Mouse (Mus musculus) E14TG2a.4 (cell line): ENCODE measurements around the gene Utp14a.
A peak's percentile ranks its signal among the peaks of the same experiment; 100 is the strongest.

Experiments
- H3K27me3 ChIP-seq: 2 replicates; pipeline ENCODE4 v1.6.1; 2014; ENCODE audit warnings: low read length, control low read depth; ENCODE audit not compliant: insufficient read depth
- H3K36me3 ChIP-seq: 2 replicates; pipeline ENCODE4 v1.6.1; 2014; ENCODE audit warnings: low read length, control low read depth; ENCODE audit not compliant: insufficient read depth
- H3K4me1 ChIP-seq: replicated peaks from 2 replicates; pipeline ENCODE4 v1.6.1; 2014; ENCODE audit warnings: low read depth, low read length, control low read depth
- H3K4me3 ChIP-seq: replicated peaks from 2 replicates; pipeline ENCODE4 v1.5.1; 2014; ENCODE audit warnings: mild to moderate bottlenecking, low read length
- H3K9me3 ChIP-seq: 2 replicates; pipeline ENCODE4 v1.6.1; 2014; ENCODE audit warnings: low read length, control low read depth
- CTCF ChIP-seq: conservative IDR thresholded peaks from 2 replicates; pipeline ENCODE4 v1.5.1; 2014; ENCODE audit warnings: low read length
- NANOG ChIP-seq: IDR thresholded peaks from 2 replicates; pipeline ENCODE4 v1.6.1; 2014; ENCODE audit warnings: borderline replicate concordance, low read length, mixed read lengths
- POU5F1 ChIP-seq: IDR thresholded peaks from 2 replicates; pipeline ENCODE4 v1.6.1; 2014; ENCODE audit warnings: low read length, borderline replicate concordance

The Utp14a gene

DNA sequence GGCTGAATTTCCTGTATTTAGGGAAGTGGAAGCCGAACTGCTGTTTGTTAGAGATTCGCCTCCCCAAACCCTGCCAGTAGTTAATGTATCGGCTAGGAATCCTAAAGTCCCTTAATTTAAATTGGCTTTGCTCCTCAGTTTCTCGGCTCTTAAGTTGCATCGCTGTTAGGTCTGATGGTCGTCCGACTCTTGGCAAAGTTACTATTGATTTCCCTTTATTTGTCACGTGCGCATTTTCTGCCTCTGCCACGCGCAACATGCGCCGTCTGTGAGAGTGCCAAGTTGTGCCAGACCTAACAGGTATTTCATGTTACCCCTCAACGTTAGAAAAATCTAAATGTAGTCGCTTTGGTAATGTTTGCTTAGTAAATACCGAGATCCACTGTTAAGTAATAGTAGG lies 349 bp downstream of the Utp14a start:
- peaks cover 40% of the 10 kb centered on the region for H3K36me3 ChIP-seq
- peak overlapping the region; percentile 87 for H3K4me3 ChIP-seq
- H3K9me3 ChIP-seq: peaks cover 4% of the 10 kb centered on the region
- H3K27me3 ChIP-seq: no peaks in the 10 kb centered on the region
- peaks cover 16% of the 10 kb centered on the region for H3K4me1 ChIP-seq
- TF ChIP-seq CTCF: no peak
- no peak for TF ChIP-seq NANOG
- TF ChIP-seq POU5F1: no peak

DNA sequence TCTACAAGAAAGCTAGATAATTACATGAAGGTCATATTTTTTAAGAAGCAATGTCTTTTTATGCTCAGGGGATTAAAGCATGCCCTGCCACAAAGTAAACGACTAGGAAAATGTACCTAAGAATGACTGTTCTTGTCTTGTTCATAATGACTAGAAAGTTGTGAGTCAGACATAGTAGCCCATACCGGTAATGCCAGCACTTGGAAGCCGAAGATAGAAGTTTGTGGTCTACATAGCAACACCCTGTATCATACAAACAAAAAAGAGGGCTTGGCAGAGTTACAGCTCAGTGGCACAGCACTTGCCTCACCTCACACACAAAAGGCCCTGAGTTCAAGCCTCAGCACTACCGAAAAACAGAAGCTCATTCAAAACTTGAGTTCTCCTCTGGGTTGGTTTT lies 15.0 kb downstream of the Utp14a start:
- Histone ChIP-seq H3K9me3 (no peaks in the 10 kb centered on the region), H3K36me3 (peaks cover 97% of the 10 kb centered on the region), H3K4me3 (no peak overlapping the region), H3K27me3 (no peaks in the 10 kb centered on the region), H3K4me1 (peaks cover 40% of the 10 kb centered on the region)
- TF ChIP-seq CTCF (no peak), NANOG (no peak)

DNA sequence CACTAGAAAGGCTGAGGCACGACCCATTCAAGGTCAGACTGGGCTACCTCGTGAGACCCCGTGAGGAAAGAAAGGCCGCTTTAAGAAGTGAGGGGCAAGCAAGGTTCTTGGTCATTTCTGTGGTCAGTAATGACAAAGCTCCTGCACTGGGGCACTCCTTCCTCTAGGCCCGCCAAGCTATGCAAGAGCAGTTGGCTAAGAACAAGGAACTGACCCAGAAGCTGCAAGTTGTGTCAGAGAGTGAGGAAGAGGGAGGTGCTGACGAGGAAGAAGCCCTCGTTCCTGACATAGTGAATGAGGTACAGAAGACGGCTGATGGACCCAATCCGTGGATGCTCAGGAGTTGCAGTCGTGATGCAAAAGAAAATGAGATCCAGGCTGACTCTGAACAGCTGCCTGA lies 18.0 kb downstream of the Utp14a start:
- no peak for TF ChIP-seq NANOG
- no peak for TF ChIP-seq POU5F1
- no peak for TF ChIP-seq CTCF
- peaks cover 34% of the 10 kb centered on the region for H3K4me1 ChIP-seq
- H3K4me3 ChIP-seq: no peak overlapping the region
- H3K36me3 ChIP-seq: peaks cover 100% of the 10 kb centered on the region
- H3K9me3 ChIP-seq: no peaks in the 10 kb centered on the region
- H3K27me3 ChIP-seq: no peaks in the 10 kb centered on the region

DNA sequence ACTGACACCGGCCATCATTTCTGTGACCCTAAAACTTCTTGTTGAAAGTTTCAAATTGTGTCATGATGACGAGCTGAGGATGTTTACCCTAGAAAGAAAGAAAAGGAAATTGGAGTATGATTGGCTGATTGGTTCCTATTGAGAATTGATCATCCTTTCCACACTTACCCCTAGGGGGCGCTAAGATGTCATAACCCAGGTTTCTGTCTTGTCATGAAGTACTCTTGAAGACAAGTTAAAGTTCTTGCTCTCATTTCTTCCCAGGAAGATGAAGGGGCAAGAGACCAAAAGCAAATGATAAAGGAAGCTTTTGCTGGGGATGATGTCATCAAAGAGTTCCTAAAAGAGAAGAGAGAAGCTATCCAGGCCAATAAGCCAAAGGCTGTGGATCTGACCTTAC lies 21.4 kb downstream of the Utp14a start:
- no peak for TF ChIP-seq POU5F1
- TF ChIP-seq CTCF: peak; percentile 30
- no peak for TF ChIP-seq NANOG
- Histone ChIP-seq H3K4me1 (peaks cover 20% of the 10 kb centered on the region), H3K36me3 (peaks cover 98% of the 10 kb centered on the region), H3K4me3 (no peak overlapping the region), H3K27me3 (no peaks in the 10 kb centered on the region), H3K9me3 (no peaks in the 10 kb centered on the region)

DNA sequence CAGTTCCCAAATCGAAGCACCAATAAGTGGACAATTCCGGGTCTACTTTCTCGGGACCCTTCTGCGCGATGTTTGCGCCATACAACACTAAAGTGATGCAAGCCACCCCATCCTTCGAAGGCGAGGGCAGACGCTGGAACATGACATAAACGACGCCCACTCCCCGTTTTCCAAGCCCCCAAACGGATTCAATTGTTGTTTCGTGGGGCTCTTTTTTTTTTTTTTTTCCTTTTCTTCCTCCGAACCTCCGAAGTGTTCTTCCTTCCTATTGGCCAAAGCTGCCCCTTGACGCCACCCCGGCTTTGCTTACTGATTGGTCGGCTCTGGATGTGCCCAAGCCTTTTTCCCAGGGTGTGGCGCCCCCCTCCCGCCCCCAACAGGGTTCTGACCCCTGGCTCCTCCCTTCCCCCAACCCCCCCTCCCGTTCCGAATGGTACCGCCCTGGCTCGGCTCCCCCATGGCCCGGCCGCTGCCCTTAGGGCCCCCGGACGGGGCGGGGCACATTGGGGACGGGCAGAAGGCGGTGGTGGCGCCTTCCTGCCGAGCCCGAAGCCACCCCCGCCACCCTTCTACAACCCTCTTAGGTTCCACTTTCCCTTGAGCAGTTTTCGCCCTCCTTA lies 27.8 kb downstream of the Utp14a start:
- H3K9me3 ChIP-seq: no peaks in the 10 kb centered on the region
- peaks cover 14% of the 10 kb centered on the region for H3K4me1 ChIP-seq
- TF ChIP-seq CTCF (no peak), POU5F1 (no peak), NANOG (no peak)

DNA sequence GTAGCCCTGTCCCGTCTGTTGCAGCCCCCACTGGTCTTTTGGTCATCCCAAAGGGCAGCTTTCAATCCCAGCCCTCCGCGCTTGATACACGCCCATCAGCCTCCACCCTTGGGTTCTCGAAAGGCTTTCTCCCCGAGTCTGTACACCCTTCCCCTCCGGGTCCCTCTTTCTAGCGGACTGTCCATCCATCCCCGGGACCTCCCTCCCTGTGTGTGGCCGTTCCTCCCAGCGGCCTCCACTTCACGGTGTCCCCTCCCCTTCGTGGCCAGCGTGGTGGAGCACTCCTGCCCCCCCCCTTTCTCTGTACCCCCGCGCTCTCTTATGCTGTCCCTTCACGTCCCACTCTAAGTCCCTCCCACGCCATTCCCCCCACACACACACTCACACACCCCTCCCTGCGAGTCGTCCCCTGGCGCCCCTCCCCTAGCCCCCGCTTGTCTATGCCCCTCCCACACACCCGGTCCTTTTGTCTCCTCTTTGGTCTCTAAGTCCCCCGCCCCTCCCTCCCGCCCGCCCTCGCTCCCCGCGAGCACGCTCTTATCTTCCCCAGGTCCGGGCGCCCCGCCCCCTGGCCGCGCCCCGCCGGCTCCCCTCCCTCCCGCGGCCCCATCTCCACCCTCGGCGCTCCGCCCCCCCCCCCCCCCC lies 28.5 kb downstream of the Utp14a start:
- Histone ChIP-seq H3K9me3 (no peaks in the 10 kb centered on the region), H3K36me3 (peaks cover 28% of the 10 kb centered on the region), H3K27me3 (peaks cover 21% of the 10 kb centered on the region; the same call in 1 of the 2 replicates), H3K4me3 (peak overlapping the region; percentile 82), H3K4me1 (peaks cover 14% of the 10 kb centered on the region)
- no peak for TF ChIP-seq NANOG
- no peak for TF ChIP-seq POU5F1
- no peak for TF ChIP-seq CTCF

More for the DNA sequence above, 27.8 kb downstream of the Utp14a start:
- Histone ChIP-seq H3K4me3 (peak overlapping the region; percentile 82), H3K36me3 (peaks cover 34% of the 10 kb centered on the region), H3K27me3 (peaks cover 21% of the 10 kb centered on the region; the same call in 1 of the 2 replicates)

DNA sequence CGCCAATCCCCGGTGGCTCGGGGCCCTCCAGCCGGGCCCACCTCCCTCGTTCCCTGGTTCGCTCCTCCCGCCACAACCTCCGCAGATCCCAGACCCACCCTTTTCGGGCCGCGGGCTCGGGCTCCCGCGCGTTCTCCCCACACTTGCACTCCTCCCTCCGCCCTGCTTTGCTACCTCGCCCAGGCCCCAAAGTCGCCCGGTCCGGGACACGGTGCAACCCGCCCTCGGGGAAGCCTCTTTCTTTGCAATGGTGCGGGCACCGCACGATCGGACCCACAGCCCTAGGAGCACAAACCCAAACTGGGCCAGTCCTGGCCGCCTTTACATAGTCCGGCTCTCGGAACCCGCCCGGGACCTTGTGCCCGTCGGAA lies 29.0 kb downstream of the Utp14a start:
- Histone ChIP-seq H3K4me1 (peaks cover 14% of the 10 kb centered on the region), H3K36me3 (peaks cover 23% of the 10 kb centered on the region), H3K4me3 (peak overlapping the region; percentile 77), H3K9me3 (no peaks in the 10 kb centered on the region), H3K27me3 (peaks cover 21% of the 10 kb centered on the region; the same call in 1 of the 2 replicates)
- TF ChIP-seq NANOG (no peak), POU5F1 (no peak), CTCF (no peak)

DNA sequence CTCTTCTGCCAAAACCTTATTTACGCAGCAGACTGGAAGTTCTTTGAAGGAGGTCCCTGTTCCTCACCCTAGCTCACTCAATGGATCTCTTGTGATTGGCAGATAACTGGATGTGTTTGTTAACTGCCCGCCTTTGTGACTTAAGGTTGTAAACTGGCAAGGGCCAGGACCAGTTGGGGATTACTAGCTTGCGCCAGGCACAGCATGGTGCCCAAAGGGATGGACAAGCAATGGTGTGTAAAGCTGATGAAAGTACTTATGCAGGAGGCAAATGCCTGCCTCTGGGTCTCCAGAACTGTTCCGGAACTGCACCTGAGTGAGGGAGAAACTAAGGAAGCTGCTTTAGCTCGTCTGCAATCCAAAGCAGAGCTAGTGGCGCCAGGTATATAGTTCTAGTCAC lies 29.8 kb downstream of the Utp14a start:
- TF ChIP-seq CTCF: no peak
- TF ChIP-seq NANOG: no peak
- TF ChIP-seq POU5F1: no peak
- peaks cover 15% of the 10 kb centered on the region for H3K36me3 ChIP-seq
- H3K9me3 ChIP-seq: no peaks in the 10 kb centered on the region
- H3K27me3 ChIP-seq: peaks cover 21% of the 10 kb centered on the region; the same call in 1 of the 2 replicates
- H3K4me1 ChIP-seq: peaks cover 21% of the 10 kb centered on the region
- peak overlapping the region; percentile 77; the same call in 1 of the 2 replicates for H3K4me3 ChIP-seq

DNA sequence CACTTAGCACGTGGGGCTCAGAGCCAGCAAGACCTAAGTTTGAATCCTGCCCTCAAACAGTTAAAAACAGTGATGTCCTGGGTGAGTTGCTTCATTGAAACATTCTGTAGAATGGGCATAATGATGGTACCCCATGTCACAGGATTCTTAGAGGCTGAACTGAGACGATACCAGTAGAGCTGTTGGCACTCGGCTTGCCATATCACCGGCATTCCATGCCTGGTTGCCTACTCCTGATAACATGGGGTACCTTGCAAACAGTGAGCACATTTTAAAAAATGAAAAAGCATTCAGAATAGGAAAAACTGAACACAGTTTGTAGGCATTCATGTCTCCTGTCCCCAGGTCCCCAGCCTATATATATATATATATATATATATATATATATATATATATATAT lies 31.3 kb downstream of the Utp14a start:
- peaks cover 31% of the 10 kb centered on the region for H3K4me1 ChIP-seq
- H3K9me3 ChIP-seq: no peaks in the 10 kb centered on the region
- TF ChIP-seq NANOG: no peak
- TF ChIP-seq CTCF: no peak
- no peak for TF ChIP-seq POU5F1
- H3K27me3 ChIP-seq: peaks cover 21% of the 10 kb centered on the region; the same call in 1 of the 2 replicates
- H3K36me3 ChIP-seq: no peaks in the 10 kb centered on the region
- H3K4me3 ChIP-seq: no peak overlapping the region
